Mouse (Mus musculus): ENCODE data around the gene Kcnk3.

GRCm38 (mm10) chr5:30551022-30551638 is 36.8 kb upstream of the Kcnk3 start:
- TF ChIP-seq CTCF (IDR thresholded peaks at IDR 0.05; ENCODE audit: low read depth), result no peak
- no peak for TF ChIP-seq EP300 (IDR thresholded peaks at IDR 0.05; ENCODE audit: low read depth)
